Mouse (Mus musculus) naive thymus-derived CD4-positive, alpha-beta T cell, adult 2 months (primary cell): Measurements from ENCODE around the gene Sap25.
A peak's percentile ranks its signal among the peaks of the same experiment; 100 is the strongest.
"Not testable (repeated sequence)": the region's sequence is repeated elsewhere in the genome, so short reads cannot be mapped to it uniquely, and the experiment has no call there.

Source experiments
- DNase-seq: peaks from one replicate; pipeline ENCODE4 v3.0.0-alpha.2; 2011; ENCODE audit warnings: low read depth

Gene Sap25

GRCm38 (mm10) chr5:137641054-137641453 is at the start of gene Sap25:
TSS of gene Sap25 (plus strand) at chr5:137641334.
- peak; percentile 63 for DNase-seq

GRCm38 (mm10) chr5:137595921-137596320 is 45.2 kb upstream of the Sap25 start:
- no peak for DNase-seq

GRCm38 (mm10) chr5:137596601-137597261 is 44.4 kb upstream of the Sap25 start:
- peak; percentile 89 for DNase-seq

GRCm38 (mm10) chr5:137597625-137598024 is 43.5 kb upstream of the Sap25 start:
- DNase-seq, result peak; percentile 22

GRCm38 (mm10) chr5:137598100-137598826 is 42.9 kb upstream of the Sap25 start:
- DNase-seq, result peak; percentile 23

- peak; percentile 46 for DNase-seq
These were observed 41.5 kb upstream of the Sap25 start for GRCm38 (mm10) chr5:137599600-137599999.

- no peak for DNase-seq
These were observed 40.9 kb upstream of the Sap25 start for GRCm38 (mm10) chr5:137600281-137600618.

- peak; percentile 98 for DNase-seq
These were observed 40.3 kb upstream of the Sap25 start, which contains the start of gene Mospd3 for GRCm38 (mm10) chr5:137600619-137601364. TSS of gene Mospd3 (minus strand) at chr5:137601058.

GRCm38 (mm10) chr5:137601365-137601729 is 39.8 kb upstream of the Sap25 start:
- DNase-seq, result no peak

GRCm38 (mm10) chr5:137607860-137608653 is 33.1 kb upstream of the Sap25 start:
- DNase-seq, result no peak

- no peak for DNase-seq
These were observed 32.4 kb upstream of the Sap25 start for GRCm38 (mm10) chr5:137608654-137609190.

GRCm38 (mm10) chr5:137609292-137609691 is 31.8 kb upstream of the Sap25 start:
- no peak for DNase-seq

GRCm38 (mm10) chr5:137610056-137610455 is 31.1 kb upstream of the Sap25 start:
- no peak for DNase-seq

- DNase-seq, result no peak
These were observed 30.4 kb upstream of the Sap25 start for GRCm38 (mm10) chr5:137610548-137611244.

GRCm38 (mm10) chr5:137611245-137611602 is 29.9 kb upstream of the Sap25 start:
- no peak for DNase-seq

GRCm38 (mm10) chr5:137613076-137613475 is 28.1 kb upstream of the Sap25 start:
- no peak for DNase-seq

GRCm38 (mm10) chr5:137613550-137613949 is 27.6 kb upstream of the Sap25 start, which contains the start of gene Pcolce:
TSS of gene Pcolce (minus strand) at chr5:137613784.
- DNase-seq, result no peak

- not testable (repeated sequence) for DNase-seq
These were observed 26.2 kb upstream of the Sap25 start for GRCm38 (mm10) chr5:137614921-137615320.

- DNase-seq, result no peak
These were observed 25.8 kb upstream of the Sap25 start for GRCm38 (mm10) chr5:137615347-137615746.

- DNase-seq, result no peak
These were observed 17.1 kb upstream of the Sap25 start for GRCm38 (mm10) chr5:137623937-137624530.

- no peak for DNase-seq
These were observed 13.1 kb upstream of the Sap25 start for GRCm38 (mm10) chr5:137627991-137628390.
